Mouse (Mus musculus): ENCODE data around the gene Gm27029. TPM values are rescaled to one million over a fixed set of nuclear protein-coding genes. Genes with fewer than 3 reads are reported as not detected.
"Not testable (repeated sequence)": the region's sequence is repeated elsewhere in the genome, so short reads cannot be mapped to it uniquely, and the experiment has no call there.

Gm27029 gene
- polyA plus RNA-seq, 1 experiment from 2014 or later, result 8.5 TPM

DNA sequence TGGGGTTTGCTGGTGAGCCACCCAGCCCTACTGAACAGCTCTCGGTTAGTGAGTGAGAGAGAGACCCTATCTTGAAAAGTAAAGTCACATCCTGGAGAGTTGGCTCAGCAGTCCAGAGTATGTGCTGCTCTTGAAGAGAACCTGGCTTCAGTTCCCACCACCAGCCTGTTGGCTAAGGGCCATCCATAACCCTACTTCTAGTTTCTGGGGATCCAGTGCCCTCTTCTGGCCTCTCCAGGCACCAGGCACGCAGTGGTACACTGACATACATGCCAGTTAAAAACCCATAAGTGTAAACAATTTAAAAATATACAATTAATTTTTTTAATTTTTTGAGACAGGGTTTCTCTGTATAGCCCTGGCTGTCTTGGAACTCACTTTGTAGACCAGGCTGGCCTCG lies 25.8 kb upstream of the Gm27029 start:
- WGBS, result 84% methylated on average over 3 of the region's 3 CpGs
- Histone ChIP-seq H3K9me3 (ENCODE audit: control insufficient read depth, low read depth, low read length) (no peaks in the 10 kb centered on the region), H3K4me3 (ENCODE audit: low read depth, low read length) (no peak overlapping the region), H3K4me2 (replicated peaks; ENCODE audit: low read depth, low read length) (no peak overlapping the region), H3K4me1 (ENCODE audit: control insufficient read depth, insufficient read depth, low read length) (peaks cover 2% of the 10 kb centered on the region; the same call in 1 of the 2 replicates), H3K36me3 (ENCODE audit: control insufficient read depth, insufficient read depth, low read length) (peaks cover 4% of the 10 kb centered on the region; the same call in 1 of the 2 replicates), H3K9ac (replicated peaks; ENCODE audit: low read depth, low read length) (no peak overlapping the region), H3K27ac (ENCODE audit: low read length) (no peak overlapping the region), H3K27me3 (ENCODE audit: control insufficient read depth, insufficient read depth, low read length) (no peaks in the 10 kb centered on the region)
- no peak for ATAC-seq (ENCODE audit: insufficient number of reproducible peaks, insufficient read depth, low FRiP score, low read depth)

GRCm38 (mm10) chr11:101449596-101449995 lies 25.0 kb upstream of the Gm27029 start:
- not testable (repeated sequence) for ATAC-seq (ENCODE audit: insufficient number of reproducible peaks, insufficient read depth, low FRiP score, low read depth); H3K9ac ChIP-seq (replicated peaks; ENCODE audit: low read depth, low read length); H3K36me3 ChIP-seq (ENCODE audit: control insufficient read depth, insufficient read depth, low read length); H3K4me3 ChIP-seq (ENCODE audit: low read depth, low read length); H3K27me3 ChIP-seq (ENCODE audit: control insufficient read depth, insufficient read depth, low read length); H3K4me1 ChIP-seq (ENCODE audit: control insufficient read depth, insufficient read depth, low read length); H3K9me3 ChIP-seq (ENCODE audit: control insufficient read depth, low read depth, low read length); H3K4me2 ChIP-seq (replicated peaks; ENCODE audit: low read depth, low read length); H3K27ac ChIP-seq (ENCODE audit: low read length)
- WGBS, result 78% methylated on average over 4 of the region's 4 CpGs

DNA sequence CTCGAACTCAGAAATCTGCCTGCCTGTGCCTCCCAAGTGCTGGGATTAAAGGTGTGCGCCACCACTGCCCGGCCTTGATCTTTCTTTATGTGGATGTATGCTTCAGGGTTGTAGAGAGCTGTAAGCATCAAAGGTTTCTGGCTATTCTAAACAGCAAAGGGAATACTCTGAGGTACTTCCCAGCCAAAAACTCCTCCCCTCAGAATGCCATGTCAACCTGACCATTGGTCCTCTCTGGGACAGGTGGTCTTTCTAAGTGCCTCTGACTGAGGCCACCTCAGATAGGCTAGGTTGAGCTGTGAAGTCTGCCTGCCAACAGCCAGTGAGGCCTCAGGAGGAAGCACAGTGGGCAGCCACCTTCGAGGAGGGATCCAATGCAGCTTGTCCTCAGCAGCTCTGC lies 24.3 kb upstream of the Gm27029 start:
- Histone ChIP-seq H3K27ac (ENCODE audit: low read length) (peak overlapping the region; percentile 77; the same call in 1 of the 2 replicates), H3K4me1 (ENCODE audit: control insufficient read depth, insufficient read depth, low read length) (peaks cover 8% of the 10 kb centered on the region; the same call in 1 of the 2 replicates)
- 77% methylated on average over 4 of the region's 4 CpGs for WGBS

GRCm38 (mm10) chr11:101448274-101448746 lies 23.7 kb upstream of the Gm27029 start, which contains the start of gene Ifi35:
Gene Ifi35 (plus strand): TSS chr11:101448407.
- Histone ChIP-seq H3K9me3 (ENCODE audit: control insufficient read depth, low read depth, low read length) (no peaks in the 10 kb centered on the region), H3K9ac (replicated peaks; ENCODE audit: low read depth, low read length) (peak within 1 kb of the TSS; percentile 40), H3K36me3 (ENCODE audit: control insufficient read depth, insufficient read depth, low read length) (peaks cover 21% of the 10 kb centered on the region), H3K4me2 (replicated peaks; ENCODE audit: low read depth, low read length) (peak within 1 kb of the TSS; percentile 59), H3K4me1 (ENCODE audit: control insufficient read depth, insufficient read depth, low read length) (peaks cover 14% of the 10 kb centered on the region; the same call in 1 of the 2 replicates), H3K27ac (ENCODE audit: low read length) (peak within 1 kb of the TSS; percentile 77), H3K4me3 (ENCODE audit: low read depth, low read length) (peak within 1 kb of the TSS; percentile 40), H3K27me3 (ENCODE audit: control insufficient read depth, insufficient read depth, low read length) (no peaks in the 10 kb centered on the region)
- 16% methylated on average over 10 of the region's 10 CpGs for WGBS
- ATAC-seq (ENCODE audit: insufficient number of reproducible peaks, insufficient read depth, low FRiP score, low read depth), result peak; percentile 70

More for the DNA sequence above, 24.3 kb upstream of the Gm27029 start:
- Histone ChIP-seq H3K36me3 (ENCODE audit: control insufficient read depth, insufficient read depth, low read length) (peaks cover 16% of the 10 kb centered on the region), H3K4me2 (replicated peaks; ENCODE audit: low read depth, low read length) (peak overlapping the region; percentile 59), H3K27me3 (ENCODE audit: control insufficient read depth, insufficient read depth, low read length) (no peaks in the 10 kb centered on the region), H3K9me3 (ENCODE audit: control insufficient read depth, low read depth, low read length) (no peaks in the 10 kb centered on the region), H3K4me3 (ENCODE audit: low read depth, low read length) (peak overlapping the region; percentile 40; the same call in 1 of the 2 replicates), H3K9ac (replicated peaks; ENCODE audit: low read depth, low read length) (no peak overlapping the region)
- no peak for ATAC-seq (ENCODE audit: insufficient number of reproducible peaks, insufficient read depth, low FRiP score, low read depth)

- H3K27ac ChIP-seq (ENCODE audit: low read length), result peak overlapping the region; percentile 10; the same call in 1 of the 2 replicates
- no peaks in the 10 kb centered on the region for H3K9me3 ChIP-seq (ENCODE audit: control insufficient read depth, low read depth, low read length)
- peak overlapping the region; percentile 59; the same call in 1 of the 2 replicates for H3K4me2 ChIP-seq (replicated peaks; ENCODE audit: low read depth, low read length)
- no peak overlapping the region for H3K9ac ChIP-seq (replicated peaks; ENCODE audit: low read depth, low read length)
- H3K4me3 ChIP-seq (ENCODE audit: low read depth, low read length), result no peak overlapping the region
- WGBS, result 87% methylated on average over 5 of the region's 5 CpGs
- H3K4me1 ChIP-seq (ENCODE audit: control insufficient read depth, insufficient read depth, low read length), result peaks cover 17% of the 10 kb centered on the region; the same call in 1 of the 2 replicates
- H3K36me3 ChIP-seq (ENCODE audit: control insufficient read depth, insufficient read depth, low read length), result peaks cover 21% of the 10 kb centered on the region
- ATAC-seq (ENCODE audit: insufficient number of reproducible peaks, insufficient read depth, low FRiP score, low read depth), result no peak
- H3K27me3 ChIP-seq (ENCODE audit: control insufficient read depth, insufficient read depth, low read length), result no peaks in the 10 kb centered on the region
Measured at GRCm38 (mm10) chr11:101447786-101448185, 23.2 kb upstream of the Gm27029 start.

- WGBS, result 91% methylated on average over 8 of the region's 8 CpGs
- not testable (repeated sequence) for H3K9me3 ChIP-seq (ENCODE audit: control insufficient read depth, low read depth, low read length)
Measured at GRCm38 (mm10) chr11:101446860-101447259, 22.3 kb upstream of the Gm27029 start.

GRCm38 (mm10) chr11:101446319-101446718 lies 21.7 kb upstream of the Gm27029 start:
- Histone ChIP-seq H3K27me3 (ENCODE audit: control insufficient read depth, insufficient read depth, low read length) (no peaks in the 10 kb centered on the region), H3K4me2 (replicated peaks; ENCODE audit: low read depth, low read length) (no peak overlapping the region), H3K36me3 (ENCODE audit: control insufficient read depth, insufficient read depth, low read length) (peaks cover 21% of the 10 kb centered on the region), H3K9me3 (ENCODE audit: control insufficient read depth, low read depth, low read length) (no peaks in the 10 kb centered on the region), H3K4me3 (ENCODE audit: low read depth, low read length) (no peak overlapping the region), H3K9ac (replicated peaks; ENCODE audit: low read depth, low read length) (no peak overlapping the region), H3K4me1 (ENCODE audit: control insufficient read depth, insufficient read depth, low read length) (peaks cover 17% of the 10 kb centered on the region; the same call in 1 of the 2 replicates), H3K27ac (ENCODE audit: low read length) (no peak overlapping the region)
- 79% methylated on average over 1 of the region's 1 CpGs for WGBS
- ATAC-seq (ENCODE audit: insufficient number of reproducible peaks, insufficient read depth, low FRiP score, low read depth), result no peak

More at GRCm38 (mm10) chr11:101446860-101447259, 22.3 kb upstream of the Gm27029 start:
- H3K4me1 ChIP-seq (ENCODE audit: control insufficient read depth, insufficient read depth, low read length), result peaks cover 17% of the 10 kb centered on the region; the same call in 1 of the 2 replicates
- not testable (repeated sequence) for H3K27ac ChIP-seq (ENCODE audit: low read length); H3K27me3 ChIP-seq (ENCODE audit: control insufficient read depth, insufficient read depth, low read length); H3K9ac ChIP-seq (replicated peaks; ENCODE audit: low read depth, low read length); H3K4me3 ChIP-seq (ENCODE audit: low read depth, low read length); ATAC-seq (ENCODE audit: insufficient number of reproducible peaks, insufficient read depth, low FRiP score, low read depth); H3K4me2 ChIP-seq (replicated peaks; ENCODE audit: low read depth, low read length)
- peaks cover 21% of the 10 kb centered on the region for H3K36me3 ChIP-seq (ENCODE audit: control insufficient read depth, insufficient read depth, low read length)

DNA sequence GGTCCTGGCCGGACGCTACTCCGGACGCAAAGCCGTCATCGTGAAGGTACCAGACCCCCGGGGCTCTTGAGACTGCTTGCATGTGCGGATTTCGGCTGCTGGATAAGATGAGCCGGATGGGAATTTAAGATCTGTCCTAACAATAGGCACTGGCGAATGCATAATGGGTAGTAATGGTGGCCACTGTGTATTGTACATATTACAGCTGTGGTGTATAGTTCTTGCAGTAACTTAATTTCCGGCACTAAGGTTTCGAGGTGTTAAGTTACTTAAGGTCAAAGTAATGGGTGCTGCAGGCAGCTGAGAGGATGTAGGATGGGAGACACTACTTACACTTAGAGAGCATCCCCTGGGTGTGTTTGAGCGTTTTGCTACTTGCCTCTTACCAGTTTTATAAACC lies 18.2 kb upstream of the Gm27029 start:
- H3K9ac ChIP-seq (replicated peaks; ENCODE audit: low read depth, low read length), result peak overlapping the region; percentile 95
- H3K4me1 ChIP-seq (ENCODE audit: control insufficient read depth, insufficient read depth, low read length), result peaks cover 15% of the 10 kb centered on the region; the same call in 1 of the 2 replicates
- H3K4me2 ChIP-seq (replicated peaks; ENCODE audit: low read depth, low read length), result peak overlapping the region; percentile 93
- no peaks in the 10 kb centered on the region for H3K27me3 ChIP-seq (ENCODE audit: control insufficient read depth, insufficient read depth, low read length)
- ATAC-seq (ENCODE audit: insufficient number of reproducible peaks, insufficient read depth, low FRiP score, low read depth), result no peak; the same call in 1 of the 2 replicates
- peaks cover 21% of the 10 kb centered on the region for H3K36me3 ChIP-seq (ENCODE audit: control insufficient read depth, insufficient read depth, low read length)
- under 1% methylated on average over 14 of the region's 14 CpGs for WGBS
- H3K27ac ChIP-seq (ENCODE audit: low read length), result peak overlapping the region; percentile 90
- H3K9me3 ChIP-seq (ENCODE audit: control insufficient read depth, low read depth, low read length), result no peaks in the 10 kb centered on the region
- peak overlapping the region; percentile 87 for H3K4me3 ChIP-seq (ENCODE audit: low read depth, low read length)

All from stomach, embryonic 14.5 days (tissue).